Mouse (Mus musculus): ENCODE data around the gene Galnt15. TPM values are rescaled to one million over a fixed set of nuclear protein-coding genes. Genes with fewer than 3 reads are reported as not detected.
A peak's percentile ranks its signal among the peaks of the same experiment; 100 is the strongest.

The Galnt15 gene
- polyA plus RNA-seq, 1 experiment: 2.6 TPM

DNA sequence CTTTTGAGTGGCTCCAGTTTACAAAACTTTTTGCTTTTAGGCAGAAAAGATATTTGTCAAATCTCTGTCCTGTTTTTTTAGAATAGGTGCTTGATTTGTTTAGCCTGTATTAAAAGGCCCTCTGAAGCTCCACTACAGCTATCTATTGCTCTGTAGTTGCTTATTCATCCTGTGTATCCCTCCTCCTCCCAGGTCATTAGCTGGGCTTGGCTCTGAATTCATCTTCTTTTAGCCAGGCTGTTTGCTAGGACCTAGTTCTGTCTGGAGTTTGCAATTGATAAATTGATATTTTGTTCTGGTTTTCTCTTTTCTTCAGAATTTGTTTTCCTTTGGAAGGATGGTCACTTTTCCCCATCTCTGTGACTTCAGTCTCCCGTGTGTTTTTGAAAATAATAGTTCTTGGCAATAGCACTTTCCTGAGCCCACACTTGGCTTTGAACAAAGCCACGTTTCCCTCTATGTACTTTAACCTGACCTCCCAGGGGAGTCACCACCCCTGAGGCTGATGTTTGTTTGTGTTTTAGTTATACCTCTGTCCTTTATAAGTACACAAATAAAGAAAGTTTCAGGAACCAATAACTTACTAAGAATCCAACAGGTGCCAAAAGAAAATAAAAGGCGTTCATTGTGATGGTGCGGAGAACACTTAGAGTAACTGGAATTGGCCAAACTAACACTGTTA, 21.0 kb upstream of the Galnt15 start:
- peak overlapping the region; percentile 36 for H3K27ac ChIP-seq (ENCODE audit: insufficient read depth, low read depth, low read length)
- H3K4me3 ChIP-seq (ENCODE audit: insufficient read depth, low read depth, low read length): no peak overlapping the region
- peak; percentile 57 for DNase-seq
- no peaks in the 10 kb centered on the region for H3K36me3 ChIP-seq (ENCODE audit: control insufficient read depth, insufficient read depth, low read length)
- WGBS: 40% methylated on average over 4 of the region's 4 CpGs
- H3K27me3 ChIP-seq (replicated peaks; ENCODE audit: control insufficient read depth, insufficient read depth, low read length): no peaks in the 10 kb centered on the region
- TF ChIP-seq POLR2A (IDR thresholded peaks at IDR 0.05; ENCODE audit: low read depth, low read length) (no peak), CTCF (conservative IDR thresholded peaks at IDR 0.05; ENCODE audit: insufficient read depth, insufficient read length, low read depth, low read length) (no peak)
- H3K4me1 ChIP-seq (ENCODE audit: control insufficient read depth, insufficient read depth, low read length): peaks cover 3% of the 10 kb centered on the region; the same call in 1 of the 2 replicates

DNA sequence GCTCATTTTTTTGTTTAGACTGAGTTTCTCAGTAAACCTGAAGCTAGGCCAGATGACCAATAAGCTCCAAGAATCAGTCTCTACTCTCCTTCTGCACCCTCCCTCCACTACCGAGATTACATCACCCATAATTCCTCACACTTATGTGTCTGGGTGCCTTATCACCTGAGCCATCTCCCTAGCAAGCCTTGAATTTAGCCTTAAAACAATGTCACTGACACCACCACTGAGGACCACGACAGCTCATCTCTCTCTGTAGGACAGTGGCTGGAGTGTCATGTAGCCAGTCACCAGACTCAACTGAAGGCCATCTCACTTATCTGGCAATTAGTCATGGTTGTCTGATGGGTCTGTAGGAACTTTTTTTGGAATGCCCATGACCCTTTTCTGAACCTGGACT, 19.1 kb upstream of the Galnt15 start:
- 85% methylated on average over 2 of the region's 2 CpGs for WGBS
- no peak for DNase-seq
- no peaks in the 10 kb centered on the region for H3K36me3 ChIP-seq (ENCODE audit: control insufficient read depth, insufficient read depth, low read length)
- peaks cover 3% of the 10 kb centered on the region; the same call in 1 of the 2 replicates for H3K4me1 ChIP-seq (ENCODE audit: control insufficient read depth, insufficient read depth, low read length)
- H3K27ac ChIP-seq (ENCODE audit: insufficient read depth, low read depth, low read length): no peak overlapping the region
- no peak overlapping the region for H3K4me3 ChIP-seq (ENCODE audit: insufficient read depth, low read depth, low read length)
- TF ChIP-seq POLR2A (IDR thresholded peaks at IDR 0.05; ENCODE audit: low read depth, low read length): no peak
- no peak for TF ChIP-seq CTCF (conservative IDR thresholded peaks at IDR 0.05; ENCODE audit: insufficient read depth, insufficient read length, low read depth, low read length)
- no peaks in the 10 kb centered on the region for H3K27me3 ChIP-seq (replicated peaks; ENCODE audit: control insufficient read depth, insufficient read depth, low read length)

DNA sequence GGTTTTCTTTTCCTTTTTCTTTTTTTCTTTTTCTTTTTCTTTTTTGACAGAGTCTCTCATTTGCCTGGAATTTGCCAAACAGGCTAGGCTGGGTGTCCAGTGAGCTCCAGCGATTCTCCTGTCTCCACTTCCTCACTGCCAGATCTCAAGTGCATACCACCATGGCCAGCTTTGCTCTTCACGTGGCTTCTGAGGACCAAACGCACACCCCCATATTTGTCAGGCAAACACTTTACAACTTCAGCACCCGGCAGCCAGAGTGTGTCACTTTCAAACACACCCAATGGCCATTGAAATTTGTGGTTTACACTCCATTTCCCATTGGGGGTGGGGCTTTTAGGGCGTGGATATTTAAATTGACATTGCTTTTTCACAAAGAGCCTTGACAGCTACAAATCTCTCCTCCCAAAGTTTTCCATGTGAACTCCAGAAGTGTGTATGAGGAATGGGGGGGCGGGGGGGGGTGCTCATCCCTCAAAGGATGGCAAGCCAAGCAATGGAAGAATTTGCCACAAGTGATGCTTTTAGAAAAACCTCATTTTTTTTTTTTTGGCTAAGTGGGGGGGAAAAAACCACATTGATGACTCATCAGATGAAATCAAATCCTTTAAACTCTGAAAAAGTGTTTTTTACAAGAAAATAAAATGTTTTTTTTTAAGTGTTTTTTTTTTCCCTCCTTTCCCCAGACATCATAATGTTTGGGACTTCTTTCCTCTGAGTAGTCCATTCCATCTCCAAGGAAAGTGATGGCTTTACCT, 17.1 kb upstream of the Galnt15 start:
- H3K27ac ChIP-seq (ENCODE audit: insufficient read depth, low read depth, low read length): no peak overlapping the region
- no peaks in the 10 kb centered on the region for H3K36me3 ChIP-seq (ENCODE audit: control insufficient read depth, insufficient read depth, low read length)
- DNase-seq: no peak
- WGBS: 64% methylated on average over 6 of the region's 6 CpGs
- no peak overlapping the region for H3K4me3 ChIP-seq (ENCODE audit: insufficient read depth, low read depth, low read length)
- no peaks in the 10 kb centered on the region for H3K27me3 ChIP-seq (replicated peaks; ENCODE audit: control insufficient read depth, insufficient read depth, low read length)
- TF ChIP-seq POLR2A (IDR thresholded peaks at IDR 0.05; ENCODE audit: low read depth, low read length) (no peak), CTCF (conservative IDR thresholded peaks at IDR 0.05; ENCODE audit: insufficient read depth, insufficient read length, low read depth, low read length) (no peak)
- H3K4me1 ChIP-seq (ENCODE audit: control insufficient read depth, insufficient read depth, low read length): no peaks in the 10 kb centered on the region

DNA sequence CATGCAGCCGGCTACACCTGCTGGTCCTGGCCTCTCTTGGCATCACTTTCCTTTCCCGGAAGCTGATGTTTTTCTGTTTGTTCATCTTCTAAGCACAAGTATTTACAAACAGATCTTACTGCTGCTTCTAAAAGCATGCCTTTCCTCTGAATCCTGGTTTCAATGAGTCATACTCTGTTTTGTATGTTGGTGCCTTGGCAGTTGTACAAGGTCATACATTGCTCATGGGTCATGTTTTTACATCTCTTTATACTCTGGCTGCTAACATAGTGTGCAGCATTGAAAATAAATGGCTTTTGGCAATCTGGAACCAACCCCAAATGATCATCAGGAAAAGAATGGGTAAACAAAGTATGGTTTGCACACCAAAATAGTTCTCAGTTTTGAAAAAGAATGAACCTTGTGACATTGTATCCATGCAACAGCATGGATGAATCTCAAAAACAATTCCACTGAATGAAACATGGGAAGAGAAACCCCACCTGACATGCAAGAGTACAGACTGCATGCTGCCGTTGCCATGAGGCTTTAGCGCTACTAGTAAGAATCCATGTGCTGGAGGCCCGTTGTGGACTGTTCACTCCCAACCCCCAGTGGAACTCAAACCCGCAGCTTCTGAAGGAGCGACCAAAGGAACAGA, 13.5 kb upstream of the Galnt15 start:
- WGBS: 81% methylated on average over 7 of the region's 7 CpGs
- Histone ChIP-seq H3K4me3 (ENCODE audit: insufficient read depth, low read depth, low read length) (no peak overlapping the region), H3K4me1 (ENCODE audit: control insufficient read depth, insufficient read depth, low read length) (no peaks in the 10 kb centered on the region), H3K27ac (ENCODE audit: insufficient read depth, low read depth, low read length) (no peak overlapping the region), H3K27me3 (replicated peaks; ENCODE audit: control insufficient read depth, insufficient read depth, low read length) (no peaks in the 10 kb centered on the region), H3K36me3 (ENCODE audit: control insufficient read depth, insufficient read depth, low read length) (no peaks in the 10 kb centered on the region)
- TF ChIP-seq POLR2A (IDR thresholded peaks at IDR 0.05; ENCODE audit: low read depth, low read length) (no peak), CTCF (conservative IDR thresholded peaks at IDR 0.05; ENCODE audit: insufficient read depth, insufficient read length, low read depth, low read length) (no peak)
- peak; percentile 33 for DNase-seq

DNA sequence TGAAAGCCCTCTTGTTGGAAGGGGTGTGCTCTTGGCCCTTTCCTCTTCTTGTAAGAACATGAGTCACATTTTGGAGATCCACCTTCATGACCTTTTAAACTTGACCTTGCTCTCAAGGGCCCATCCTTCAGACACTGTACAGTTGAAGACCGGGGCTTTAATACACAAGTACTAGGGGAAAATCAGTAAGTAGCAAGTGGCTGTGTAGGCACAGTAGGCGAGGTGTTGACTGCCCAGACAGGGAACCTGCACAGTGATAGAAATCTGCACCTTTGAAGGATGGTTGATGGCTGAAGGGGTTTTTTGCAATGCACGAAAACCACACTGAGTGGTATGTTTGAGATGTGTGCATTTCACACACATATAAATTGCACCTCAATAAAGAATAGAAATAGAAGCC, 12.3 kb upstream of the Galnt15 start:
- no peak for DNase-seq
- Histone ChIP-seq H3K4me1 (ENCODE audit: control insufficient read depth, insufficient read depth, low read length) (no peaks in the 10 kb centered on the region), H3K27me3 (replicated peaks; ENCODE audit: control insufficient read depth, insufficient read depth, low read length) (no peaks in the 10 kb centered on the region), H3K4me3 (ENCODE audit: insufficient read depth, low read depth, low read length) (no peak overlapping the region), H3K36me3 (ENCODE audit: control insufficient read depth, insufficient read depth, low read length) (no peaks in the 10 kb centered on the region), H3K27ac (ENCODE audit: insufficient read depth, low read depth, low read length) (no peak overlapping the region)
- TF ChIP-seq POLR2A (IDR thresholded peaks at IDR 0.05; ENCODE audit: low read depth, low read length) (no peak), CTCF (conservative IDR thresholded peaks at IDR 0.05; ENCODE audit: insufficient read depth, insufficient read length, low read depth, low read length) (no peak)
- 92% methylated on average over 3 of the region's 3 CpGs for WGBS

DNA sequence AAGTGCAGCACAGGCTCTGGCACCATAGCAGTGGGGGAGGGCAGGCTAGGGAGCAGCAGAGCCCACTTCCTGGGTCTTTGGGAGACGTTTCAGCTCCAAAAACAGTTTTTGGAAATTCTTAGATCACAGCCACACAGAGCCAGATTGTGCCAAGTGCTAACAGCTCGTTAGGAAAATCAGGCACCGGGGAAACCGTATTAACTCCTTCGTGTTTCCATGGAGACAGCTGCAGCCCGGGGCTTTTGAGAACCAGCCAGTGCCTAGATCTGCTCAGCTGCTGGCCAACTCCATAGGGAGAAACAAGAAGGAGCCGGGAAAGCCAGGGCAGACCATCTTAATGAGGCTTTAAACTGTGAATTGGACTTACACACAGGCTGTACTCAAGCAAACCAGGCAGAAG, 11.9 kb upstream of the Galnt15 start:
- DNase-seq: peak; percentile 47
- no peaks in the 10 kb centered on the region for H3K4me1 ChIP-seq (ENCODE audit: control insufficient read depth, insufficient read depth, low read length)
- no peak overlapping the region for H3K27ac ChIP-seq (ENCODE audit: insufficient read depth, low read depth, low read length)
- 13% methylated on average over 7 of the region's 7 CpGs for WGBS
- no peaks in the 10 kb centered on the region for H3K27me3 ChIP-seq (replicated peaks; ENCODE audit: control insufficient read depth, insufficient read depth, low read length)
- no peak overlapping the region for H3K4me3 ChIP-seq (ENCODE audit: insufficient read depth, low read depth, low read length)
- TF ChIP-seq POLR2A (IDR thresholded peaks at IDR 0.05; ENCODE audit: low read depth, low read length): no peak
- no peak for TF ChIP-seq CTCF (conservative IDR thresholded peaks at IDR 0.05; ENCODE audit: insufficient read depth, insufficient read length, low read depth, low read length)
- H3K36me3 ChIP-seq (ENCODE audit: control insufficient read depth, insufficient read depth, low read length): no peaks in the 10 kb centered on the region

GRCm38 (mm10) chr14:32017448-32017847, 11.3 kb upstream of the Galnt15 start:
- H3K36me3 ChIP-seq (ENCODE audit: control insufficient read depth, insufficient read depth, low read length): no peaks in the 10 kb centered on the region
- WGBS: 88% methylated on average over 2 of the region's 2 CpGs
- no peak overlapping the region for H3K27ac ChIP-seq (ENCODE audit: insufficient read depth, low read depth, low read length)

More at GRCm38 (mm10) chr14:32017448-32017847, 11.3 kb upstream of the Galnt15 start:
- Histone ChIP-seq H3K4me1 (ENCODE audit: control insufficient read depth, insufficient read depth, low read length) (no peaks in the 10 kb centered on the region), H3K27me3 (replicated peaks; ENCODE audit: control insufficient read depth, insufficient read depth, low read length) (no peaks in the 10 kb centered on the region), H3K4me3 (ENCODE audit: insufficient read depth, low read depth, low read length) (no peak overlapping the region)
- DNase-seq: no peak
- TF ChIP-seq CTCF (conservative IDR thresholded peaks at IDR 0.05; ENCODE audit: insufficient read depth, insufficient read length, low read depth, low read length) (no peak), POLR2A (IDR thresholded peaks at IDR 0.05; ENCODE audit: low read depth, low read length) (no peak)

Data from kidney, adult 2 months (tissue).